Mouse (Mus musculus) erythroblast, adult 5-6 weeks (primary cell): ENCODE data around the gene Lrp11. TPM values are rescaled to one million over a fixed set of nuclear protein-coding genes. Genes with fewer than 3 reads are reported as not detected.

Experiments
- total RNA-seq, 2 experiments: library from RNA; stranded (forward) in 1 of 2; stranded (reverse) in 1 of 2; fragments of 150-400 nt in 1 of 2; fragments of 200-764, 138-1000 nt in 1 of 2; gene quantifications; 2 replicates each; pipeline versions ENCODE4 v1.2.3 to v1.2.4; 2015 to 2017; ENCODE audit warnings: low replicate concordance in 2 of 2

The Lrp11 gene
- total RNA-seq, 2 experiments from 2014 or later, result not detected

Other genes starting within 250 kb of the Lrp11 start
- gene Ulbp1, start 116.2 kb upstream of the Lrp11 start, total RNA-seq (2015; ENCODE audit: low replicate concordance), result 5.2 and 11.0 TPM in 2 replicates
- 3.7 and 9.8 TPM in 2 replicates for gene Ulbp1, start 116.2 kb upstream of the Lrp11 start, total RNA-seq (2017; ENCODE audit: low replicate concordance)
- 3.6 and 23.8 TPM in 2 replicates for gene Nup43, start 77.7 kb downstream of the Lrp11 start, total RNA-seq (2015; ENCODE audit: low replicate concordance)
- 5.4 and 7.2 TPM in 2 replicates for gene Nup43, start 77.7 kb downstream of the Lrp11 start, total RNA-seq (2017; ENCODE audit: low replicate concordance)
- 22.7 and 30.5 TPM in 2 replicates for gene Pcmt1, start 91.3 kb downstream of the Lrp11 start, total RNA-seq (2015; ENCODE audit: low replicate concordance)
- 33.7 and 42.5 TPM in 2 replicates for gene Pcmt1, start 91.3 kb downstream of the Lrp11 start, total RNA-seq (2017; ENCODE audit: low replicate concordance)
- gene Lats1, start 91.4 kb downstream of the Lrp11 start, total RNA-seq (2015; ENCODE audit: low replicate concordance), result 6.9 and 8.5 TPM in 2 replicates
- gene Lats1, start 91.4 kb downstream of the Lrp11 start, total RNA-seq (2017; ENCODE audit: low replicate concordance), result 5.2 and 6.5 TPM in 2 replicates
- gene Katna1, start 136.2 kb downstream of the Lrp11 start, total RNA-seq (2015; ENCODE audit: low replicate concordance), result 39.1 and 45.5 TPM in 2 replicates
- gene Katna1, start 136.2 kb downstream of the Lrp11 start, total RNA-seq (2017; ENCODE audit: low replicate concordance), result 29.6 and 32.5 TPM in 2 replicates
- gene Ginm1, start 203.0 kb downstream of the Lrp11 start, total RNA-seq (2015; ENCODE audit: low replicate concordance), result 20.3 and 31.5 TPM in 2 replicates
- gene Ginm1, start 203.0 kb downstream of the Lrp11 start, total RNA-seq (2017; ENCODE audit: low replicate concordance), result 17.4 and 32.7 TPM in 2 replicates
- gene Ppil4, start 203.1 kb downstream of the Lrp11 start, total RNA-seq (2015; ENCODE audit: low replicate concordance), result 46.3 and 50.2 TPM in 2 replicates
- 123 and 138 TPM in 2 replicates for gene Ppil4, start 203.1 kb downstream of the Lrp11 start, total RNA-seq (2017; ENCODE audit: low replicate concordance)
- 1.5 TPM in 1 of 2 replicates, not detected in the other for gene Zc3h12d, start 242.7 kb downstream of the Lrp11 start, total RNA-seq (2015; ENCODE audit: low replicate concordance)
- gene Zc3h12d, start 242.7 kb downstream of the Lrp11 start, total RNA-seq (2017; ENCODE audit: low replicate concordance), result 0.42 and 1.0 TPM in 2 replicates